Mouse (Mus musculus): ENCODE data around the gene Rhpn2. TPM values are rescaled to one million over a fixed set of nuclear protein-coding genes. Genes with fewer than 3 reads are reported as not detected.
A peak's percentile ranks its signal among the peaks of the same experiment; 100 is the strongest.
"Not testable (repeated sequence)": the region's sequence is repeated elsewhere in the genome, so short reads cannot be mapped to it uniquely, and the experiment has no call there.

The Rhpn2 gene
- total and polyA plus RNA-seq, 2 experiments: 6.9 to 14.0 TPM

GRCm38 (mm10) chr7:35311214-35311613, 22.8 kb upstream of the Rhpn2 start:
- Histone ChIP-seq H3K79me2 (ENCODE audit: control insufficient read depth, insufficient read depth, low read length) (no peaks in the 10 kb centered on the region; the same call in 1 of the 2 replicates), H3K4me1 (ENCODE audit: control insufficient read depth, insufficient read depth, low read length) (no peaks in the 10 kb centered on the region), H3K27ac (replicated peaks; ENCODE audit: insufficient read depth, low read depth, low read length) (no peak overlapping the region), H3K27me3 (ENCODE audit: control insufficient read depth, insufficient read depth, low read length) (no peaks in the 10 kb centered on the region), H3K36me3 (ENCODE audit: control insufficient read depth, insufficient read depth, low read length) (peaks cover 22% of the 10 kb centered on the region), H3K4me3 (ENCODE audit: insufficient read depth, low read depth, low read length) (no peak overlapping the region), H3K9ac (ENCODE audit: low read depth, low read length) (no peak overlapping the region)
- no peak for TF ChIP-seq CTCF (IDR thresholded peaks at IDR 0.05; ENCODE audit: low read depth, low read length)
- no peak for TF ChIP-seq POLR2A (IDR thresholded peaks at IDR 0.05; ENCODE audit: extremely low read depth, insufficient read depth, low read length)
- WGBS: 67% methylated on average over 3 of the region's 3 CpGs
- DNase-seq (ENCODE audit: extremely low read depth, low read depth, low spot score): no peak

GRCm38 (mm10) chr7:35314156-35314555, 19.8 kb upstream of the Rhpn2 start:
- no peak overlapping the region for H3K27ac ChIP-seq (replicated peaks; ENCODE audit: insufficient read depth, low read depth, low read length)
- peaks cover 8% of the 10 kb centered on the region for H3K4me1 ChIP-seq (ENCODE audit: control insufficient read depth, insufficient read depth, low read length)
- TF ChIP-seq CTCF (IDR thresholded peaks at IDR 0.05; ENCODE audit: low read depth, low read length) (no peak), POLR2A (IDR thresholded peaks at IDR 0.05; ENCODE audit: extremely low read depth, insufficient read depth, low read length) (no peak)
- H3K79me2 ChIP-seq (ENCODE audit: control insufficient read depth, insufficient read depth, low read length): peaks cover 10% of the 10 kb centered on the region; the same call in 1 of the 2 replicates
- H3K36me3 ChIP-seq (ENCODE audit: control insufficient read depth, insufficient read depth, low read length): peaks cover 8% of the 10 kb centered on the region; the same call in 1 of the 2 replicates
- H3K27me3 ChIP-seq (ENCODE audit: control insufficient read depth, insufficient read depth, low read length): no peaks in the 10 kb centered on the region
- no peak overlapping the region for H3K4me3 ChIP-seq (ENCODE audit: insufficient read depth, low read depth, low read length)
- no peak overlapping the region for H3K9ac ChIP-seq (ENCODE audit: low read depth, low read length)
- no peak for DNase-seq (ENCODE audit: extremely low read depth, low read depth, low spot score)

- no peak for TF ChIP-seq CTCF (IDR thresholded peaks at IDR 0.05; ENCODE audit: low read depth, low read length)
- TF ChIP-seq POLR2A (IDR thresholded peaks at IDR 0.05; ENCODE audit: extremely low read depth, insufficient read depth, low read length): peak; percentile 57
- Histone ChIP-seq H3K27ac (replicated peaks; ENCODE audit: insufficient read depth, low read depth, low read length) (peak within 1 kb of the TSS; percentile 62), H3K4me3 (ENCODE audit: insufficient read depth, low read depth, low read length) (peak within 1 kb of the TSS; percentile 99), H3K4me1 (ENCODE audit: control insufficient read depth, insufficient read depth, low read length) (peaks cover 8% of the 10 kb centered on the region), H3K9ac (ENCODE audit: low read depth, low read length) (peak within 1 kb of the TSS; percentile 98), H3K36me3 (ENCODE audit: control insufficient read depth, insufficient read depth, low read length) (no peaks in the 10 kb centered on the region), H3K27me3 (ENCODE audit: control insufficient read depth, insufficient read depth, low read length) (no peaks in the 10 kb centered on the region), H3K79me2 (ENCODE audit: control insufficient read depth, insufficient read depth, low read length) (peaks cover 10% of the 10 kb centered on the region; the same call in 1 of the 2 replicates)
- 2% methylated on average over 39 of the region's 39 CpGs for WGBS
- peak; percentile 77 for DNase-seq (ENCODE audit: extremely low read depth, low read depth, low spot score)
Measured at GRCm38 (mm10) chr7:35317729-35318609, 16.0 kb upstream of the Rhpn2 start, which contains the start of gene Gpatch1. Gene Gpatch1 (minus strand): TSS chr7:35318440.

- WGBS: 66% methylated on average over 3 of the region's 3 CpGs
Measured at GRCm38 (mm10) chr7:35319221-35319620, 14.7 kb upstream of the Rhpn2 start.

GRCm38 (mm10) chr7:35319755-35320154, 14.2 kb upstream of the Rhpn2 start:
- Histone ChIP-seq H3K4me1 (ENCODE audit: control insufficient read depth, insufficient read depth, low read length) (peaks cover 8% of the 10 kb centered on the region), H3K36me3 (ENCODE audit: control insufficient read depth, insufficient read depth, low read length) (no peaks in the 10 kb centered on the region), H3K27me3 (ENCODE audit: control insufficient read depth, insufficient read depth, low read length) (no peaks in the 10 kb centered on the region), H3K4me3 (ENCODE audit: insufficient read depth, low read depth, low read length) (no peak overlapping the region), H3K79me2 (ENCODE audit: control insufficient read depth, insufficient read depth, low read length) (peaks cover 10% of the 10 kb centered on the region; the same call in 1 of the 2 replicates), H3K9ac (ENCODE audit: low read depth, low read length) (no peak overlapping the region), H3K27ac (replicated peaks; ENCODE audit: insufficient read depth, low read depth, low read length) (no peak overlapping the region)
- 52% methylated on average over 4 of the region's 4 CpGs for WGBS
- TF ChIP-seq POLR2A (IDR thresholded peaks at IDR 0.05; ENCODE audit: extremely low read depth, insufficient read depth, low read length) (no peak), CTCF (IDR thresholded peaks at IDR 0.05; ENCODE audit: low read depth, low read length) (no peak)
- DNase-seq (ENCODE audit: extremely low read depth, low read depth, low spot score): peak; percentile 59

More at GRCm38 (mm10) chr7:35319221-35319620, 14.7 kb upstream of the Rhpn2 start:
- not testable (repeated sequence) for H3K9ac ChIP-seq (ENCODE audit: low read depth, low read length); DNase-seq (ENCODE audit: extremely low read depth, low read depth, low spot score); H3K27ac ChIP-seq (replicated peaks; ENCODE audit: insufficient read depth, low read depth, low read length); H3K36me3 ChIP-seq (ENCODE audit: control insufficient read depth, insufficient read depth, low read length); H3K27me3 ChIP-seq (ENCODE audit: control insufficient read depth, insufficient read depth, low read length); H3K4me1 ChIP-seq (ENCODE audit: control insufficient read depth, insufficient read depth, low read length); H3K4me3 ChIP-seq (ENCODE audit: insufficient read depth, low read depth, low read length)
- H3K79me2 ChIP-seq (ENCODE audit: control insufficient read depth, insufficient read depth, low read length): peaks cover 10% of the 10 kb centered on the region; the same call in 1 of the 2 replicates

- Histone ChIP-seq H3K9ac (ENCODE audit: low read depth, low read length) (no peak overlapping the region), H3K27me3 (ENCODE audit: control insufficient read depth, insufficient read depth, low read length) (no peaks in the 10 kb centered on the region), H3K79me2 (ENCODE audit: control insufficient read depth, insufficient read depth, low read length) (peaks cover 8% of the 10 kb centered on the region; the same call in 1 of the 2 replicates), H3K4me1 (ENCODE audit: control insufficient read depth, insufficient read depth, low read length) (peaks cover 6% of the 10 kb centered on the region), H3K4me3 (ENCODE audit: insufficient read depth, low read depth, low read length) (no peak overlapping the region), H3K36me3 (ENCODE audit: control insufficient read depth, insufficient read depth, low read length) (no peaks in the 10 kb centered on the region), H3K27ac (replicated peaks; ENCODE audit: insufficient read depth, low read depth, low read length) (no peak overlapping the region)
- no peak for DNase-seq (ENCODE audit: extremely low read depth, low read depth, low spot score)
- 78% methylated on average over 3 of the region's 3 CpGs for WGBS
- no peak for TF ChIP-seq POLR2A (IDR thresholded peaks at IDR 0.05; ENCODE audit: extremely low read depth, insufficient read depth, low read length)
- no peak for TF ChIP-seq CTCF (IDR thresholded peaks at IDR 0.05; ENCODE audit: low read depth, low read length)
Measured at GRCm38 (mm10) chr7:35322161-35322560, 11.8 kb upstream of the Rhpn2 start.
